Mouse (Mus musculus): ENCODE measurements around the gene Gm28729.
"Not testable (repeated sequence)": the region's sequence is repeated elsewhere in the genome, so short reads cannot be mapped to it uniquely, and the experiment has no call there.

The Gm28729 gene

GRCm38 (mm10) chr9:96524972-96525506, at the start of gene Gm28729:
Gene Gm28729, minus strand, starts transcription at chr9:96525264.
- no peak for DNase-seq

DNA sequence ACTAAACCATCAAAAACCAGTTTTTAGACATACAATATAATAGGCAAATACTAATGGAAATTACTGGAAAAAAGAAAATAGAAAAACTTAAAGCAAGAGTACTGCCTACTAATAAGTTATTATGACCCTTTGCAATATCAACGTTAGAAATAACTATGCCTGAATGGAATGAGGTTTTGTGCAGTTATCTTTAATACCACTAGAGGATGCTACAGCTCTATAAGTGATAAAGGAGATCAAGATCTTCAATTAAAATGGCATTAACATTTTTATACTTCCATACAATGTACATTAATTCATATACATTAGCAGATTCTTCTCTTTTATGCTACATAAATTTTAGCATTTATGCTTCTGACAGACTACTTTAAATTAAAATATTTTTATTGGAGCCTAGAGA, 48.2 kb upstream of the Gm28729 start:
- peak in 1 of 2 experiments; percentile 15 for DNase-seq

- DNase-seq, result no peak
These were observed 47.7 kb upstream of the Gm28729 start for GRCm38 (mm10) chr9:96572754-96573153.

DNA sequence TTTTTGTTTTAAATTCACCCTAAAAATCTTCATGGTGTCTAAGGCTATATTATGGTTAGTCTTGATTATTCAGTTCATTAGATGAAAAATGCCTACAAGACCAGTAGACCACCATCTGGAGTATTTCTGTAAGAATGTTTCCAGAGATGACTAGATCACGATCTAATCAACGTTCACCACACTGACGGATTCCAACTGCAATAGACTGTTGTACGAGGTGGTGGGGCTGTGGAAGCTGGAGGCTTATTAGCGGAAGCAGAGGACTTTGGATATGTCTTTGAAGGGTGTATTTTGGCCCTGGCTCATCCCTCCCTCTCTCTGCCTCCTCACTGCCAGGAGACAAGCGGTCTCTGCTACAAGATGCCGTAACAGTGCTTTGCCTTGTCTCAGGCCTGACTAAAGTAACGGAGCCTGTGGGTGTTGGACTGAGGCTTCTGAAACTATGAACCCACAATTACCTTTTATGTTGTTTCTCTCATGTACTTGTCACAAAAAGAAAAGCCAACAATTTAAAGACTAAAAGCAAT, 41.5 kb upstream of the Gm28729 start:
- no peak for DNase-seq

GRCm38 (mm10) chr9:96563501-96563900, 38.4 kb upstream of the Gm28729 start:
- no peak for DNase-seq

GRCm38 (mm10) chr9:96559148-96559547, 34.1 kb upstream of the Gm28729 start:
- no peak for DNase-seq

DNA sequence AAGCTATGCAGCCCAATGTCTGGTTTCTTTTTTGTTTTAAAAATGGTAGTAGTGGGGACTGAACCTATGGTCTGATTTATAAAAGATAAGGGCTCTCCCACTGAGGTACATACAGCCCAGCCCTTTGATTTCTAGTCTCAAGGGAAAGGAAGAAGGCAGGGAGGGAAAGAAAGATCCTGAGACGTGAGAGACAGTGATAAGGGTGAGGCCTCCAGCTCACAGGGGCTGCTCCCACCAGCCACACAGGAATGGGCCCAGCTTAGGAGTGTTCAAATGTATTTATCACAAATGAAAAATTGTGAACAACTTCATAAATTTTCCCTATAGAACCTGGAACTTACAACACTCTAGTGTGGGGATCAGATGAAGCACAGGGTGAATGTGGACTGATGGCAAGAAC, 33.5 kb upstream of the Gm28729 start:
- DNase-seq, result no peak

GRCm38 (mm10) chr9:96554095-96554494, 29.0 kb upstream of the Gm28729 start:
- no peak for DNase-seq

GRCm38 (mm10) chr9:96545410-96545809, 20.3 kb upstream of the Gm28729 start:
- DNase-seq, result no peak

DNA sequence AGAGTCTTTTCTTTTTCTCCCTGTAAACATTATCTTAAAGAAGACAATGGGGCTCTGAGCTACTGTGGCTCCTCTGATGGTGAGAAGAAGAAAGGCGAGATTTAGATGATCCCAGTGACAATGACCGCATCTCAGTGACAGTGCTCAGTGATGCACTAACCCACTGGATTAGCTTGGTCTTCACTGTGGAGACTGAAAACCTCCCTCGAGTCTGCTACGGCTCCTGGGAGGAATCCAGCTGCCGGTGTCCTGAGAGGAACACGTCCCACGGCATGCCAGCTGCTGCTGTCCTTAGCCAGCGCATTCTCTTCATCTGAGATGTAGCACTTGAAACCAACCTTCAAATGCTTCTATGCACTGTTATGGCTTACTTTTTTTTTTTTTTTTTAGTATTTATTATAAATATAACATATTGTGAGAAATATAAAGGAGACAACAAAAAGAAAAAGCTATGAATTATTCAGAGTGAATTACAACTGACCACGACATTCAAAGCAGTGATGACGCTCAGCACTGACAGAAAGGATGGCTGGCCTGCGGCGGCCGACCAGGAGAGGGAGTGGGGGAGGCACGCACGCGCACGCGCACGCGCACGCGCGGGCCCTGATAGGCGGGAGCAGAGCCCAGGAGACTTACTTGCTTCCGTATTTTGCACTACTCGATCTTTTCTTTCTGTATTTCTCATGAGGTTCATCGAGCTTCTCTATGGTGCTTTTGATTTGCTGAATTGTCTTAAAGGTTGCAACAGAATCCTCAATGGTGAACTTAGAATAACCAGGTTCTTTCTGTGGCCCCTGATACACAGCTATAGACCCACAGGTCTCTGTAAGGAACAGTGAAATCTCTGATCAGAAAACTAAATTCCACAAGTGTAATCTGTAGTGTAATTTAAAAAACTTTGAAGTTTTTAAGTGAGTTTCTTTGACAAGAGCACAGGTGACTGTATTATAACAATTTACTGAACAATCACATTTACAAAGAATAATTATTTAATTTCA, 18.9 kb upstream of the Gm28729 start:
- DNase-seq, result no peak

GRCm38 (mm10) chr9:96538916-96539315, 13.9 kb upstream of the Gm28729 start:
- no peak for DNase-seq

DNA sequence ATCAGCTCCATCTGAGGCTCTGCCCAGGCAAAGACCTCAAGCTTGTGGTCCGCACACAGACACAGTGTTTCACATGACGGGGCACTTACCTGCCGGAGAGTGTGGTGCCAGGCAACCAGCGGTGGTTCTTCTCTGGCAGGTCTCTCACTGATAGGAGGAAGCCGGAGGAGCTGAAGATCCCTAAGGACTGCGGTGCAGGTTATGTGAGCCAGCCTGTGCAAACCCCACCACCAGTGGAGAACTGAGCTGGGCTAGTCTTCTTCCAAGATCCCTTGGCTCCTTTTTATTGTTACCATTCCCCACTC, 12.5 kb upstream of the Gm28729 start:
- no peak for DNase-seq

DNA sequence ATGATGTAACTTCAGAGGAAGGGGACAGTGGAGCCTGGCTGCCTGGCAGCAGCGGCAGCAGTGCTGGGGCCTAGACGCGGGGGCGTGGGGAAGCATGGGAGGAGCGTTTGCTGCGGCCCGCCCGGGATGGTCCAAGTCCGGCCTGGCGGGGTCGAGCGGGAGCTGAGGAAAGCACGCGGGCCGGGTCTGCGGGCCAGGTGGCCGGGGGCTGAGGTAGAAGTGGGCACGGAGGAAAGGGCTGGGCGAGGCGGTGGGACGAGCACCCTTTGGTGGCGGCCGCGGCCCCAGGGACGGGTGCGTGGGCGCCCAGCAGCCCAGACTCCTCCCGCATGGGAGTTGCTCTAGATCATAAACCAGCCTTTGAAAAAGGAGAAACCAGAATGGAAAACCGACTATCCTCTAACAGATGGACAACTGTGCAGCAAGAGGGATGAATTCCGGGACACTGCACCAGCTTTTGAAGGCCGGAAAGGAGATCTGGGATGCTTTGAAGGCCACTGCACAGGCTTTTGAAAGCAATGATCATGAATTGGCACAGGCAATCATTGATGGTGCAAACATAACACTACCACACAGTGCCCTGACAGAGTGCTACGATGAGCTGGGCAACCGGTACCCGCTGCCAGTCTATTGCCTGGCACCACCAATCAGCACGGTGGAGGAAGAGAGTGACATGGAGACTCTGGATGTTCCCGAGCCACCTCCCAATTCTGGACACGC, 12.0 kb upstream of the Gm28729 start:
- no peak for DNase-seq

DNA sequence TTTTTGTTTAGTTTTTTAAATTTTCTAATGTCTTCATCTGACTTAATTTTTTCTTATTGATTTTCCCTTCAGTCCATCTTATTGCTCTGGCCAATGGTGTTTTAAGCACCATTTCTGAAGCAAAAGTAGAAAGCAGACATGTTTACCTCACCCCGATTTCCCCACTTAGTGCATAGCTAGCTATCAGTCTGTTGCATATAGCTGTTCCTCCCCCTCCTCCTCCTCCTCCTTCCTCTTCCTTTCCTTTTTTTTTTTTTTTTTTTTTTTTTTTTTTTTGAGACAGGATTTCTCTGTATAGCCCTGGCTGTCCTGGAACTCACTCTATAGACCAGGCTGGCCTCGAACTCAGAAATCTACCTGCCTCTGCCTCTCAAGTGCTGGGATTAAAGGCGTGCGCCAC, 11.0 kb upstream of the Gm28729 start:
- DNase-seq, result not testable (repeated sequence)

GRCm38 (mm10) chr9:96535431-96535830, 10.4 kb upstream of the Gm28729 start:
- no peak for DNase-seq

GRCm38 (mm10) chr9:96534256-96534655, 9.2 kb upstream of the Gm28729 start:
- no peak for DNase-seq

GRCm38 (mm10) chr9:96533476-96533875, 8.4 kb upstream of the Gm28729 start:
- DNase-seq, result no peak

DNA sequence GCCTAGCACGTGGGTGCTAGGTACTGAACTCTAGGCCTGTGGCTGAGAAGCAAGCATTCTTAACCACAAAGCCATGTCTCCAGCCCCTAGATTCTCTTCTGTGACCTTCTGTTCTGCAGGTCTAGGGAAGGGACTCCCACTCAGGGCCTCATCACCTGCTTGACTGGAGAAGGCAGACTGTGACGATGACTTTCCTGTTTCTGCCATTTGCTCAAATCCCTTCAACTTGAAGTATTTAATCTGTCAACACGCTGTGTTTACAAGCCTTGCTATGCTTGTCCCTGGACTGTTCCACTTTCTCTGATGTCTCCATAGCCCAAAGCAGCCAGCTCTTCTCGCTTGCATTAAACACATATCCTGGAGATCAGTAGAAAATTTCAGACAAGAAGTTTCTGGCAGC, 7.5 kb upstream of the Gm28729 start:
- DNase-seq, result no peak

GRCm38 (mm10) chr9:96530674-96531081, 5.6 kb upstream of the Gm28729 start:
- peak; percentile 36 to 52 for DNase-seq

DNA sequence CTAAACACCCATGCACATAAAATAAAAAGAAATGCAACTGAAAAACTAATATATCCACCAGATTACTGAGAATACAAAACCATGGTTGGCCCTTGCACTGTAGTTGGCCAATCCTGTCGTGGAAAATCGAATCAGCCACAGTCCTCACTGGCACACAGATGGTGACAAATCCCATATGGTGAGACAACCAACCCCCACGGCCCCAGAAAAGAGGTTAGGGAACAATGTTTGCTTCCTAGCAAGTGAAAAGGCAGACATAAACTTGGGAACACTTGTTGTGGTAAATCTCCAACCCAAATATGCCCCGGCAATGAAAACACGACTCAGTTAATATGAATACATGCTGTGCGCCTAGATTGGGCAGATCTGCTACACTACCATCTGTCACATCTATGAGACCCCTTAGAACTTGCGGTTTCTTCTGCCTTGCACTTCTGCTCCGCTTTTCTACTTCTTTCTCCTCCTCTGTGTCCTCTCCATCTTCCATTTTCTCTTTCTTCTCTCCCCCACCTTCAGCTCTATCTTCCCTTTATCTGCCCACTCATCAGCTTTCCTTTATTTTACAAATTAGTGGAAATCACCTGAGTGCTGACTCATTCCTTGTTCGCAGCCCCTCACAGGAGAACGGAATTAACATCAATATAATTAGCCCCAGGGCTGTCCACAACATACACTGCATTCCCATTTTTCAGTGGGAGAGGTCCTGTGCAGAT, 5.1 kb upstream of the Gm28729 start:
- no peak for DNase-seq

DNA sequence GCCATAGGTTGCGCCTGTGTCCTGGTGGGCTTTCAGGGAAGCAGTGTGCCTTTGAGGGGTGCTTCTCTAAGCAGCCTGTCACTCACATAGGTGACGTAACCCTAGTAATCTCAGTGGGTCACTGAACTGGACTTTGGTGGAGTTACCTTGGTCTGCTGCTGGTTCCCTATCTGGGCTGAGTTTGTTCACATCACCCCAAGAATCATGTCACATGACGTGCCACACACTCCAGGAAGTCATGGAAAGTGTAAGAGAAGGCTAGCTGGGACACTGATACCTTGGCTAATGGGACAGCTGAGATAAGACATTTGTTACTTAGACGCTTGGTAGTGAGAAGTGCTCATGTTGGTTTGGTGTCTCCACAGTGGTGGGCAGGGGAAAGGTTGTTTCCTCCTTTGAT, 947 bp upstream of the Gm28729 start:
- DNase-seq, result no peak

GRCm38 (mm10) chr9:96523148-96523547, 1.9 kb downstream of the Gm28729 start:
- no peak for DNase-seq

GRCm38 (mm10) chr9:96521574-96521973, 3.5 kb downstream of the Gm28729 start:
- DNase-seq, result not testable (repeated sequence)

Measured in kidney, adult 8-10 months (tissue).